Mouse (Mus musculus): ENCODE data around the gene Slc13a5.

Gene Slc13a5

GRCm38 (mm10) chr11:72266207-72266959 lies 639 bp downstream of the Slc13a5 start:
- DNase-seq (ENCODE audit: low spot score in 2 of 2): peak in 1 of 2 experiments; percentile 28

- DNase-seq (ENCODE audit: low spot score in 2 of 2): no peak
These were observed 1.5 kb downstream of the Slc13a5 start for GRCm38 (mm10) chr11:72265483-72265882.

- DNase-seq (ENCODE audit: low spot score in 2 of 2): no peak
These were observed 10.6 kb downstream of the Slc13a5 start for GRCm38 (mm10) chr11:72256441-72256840.

DNA sequence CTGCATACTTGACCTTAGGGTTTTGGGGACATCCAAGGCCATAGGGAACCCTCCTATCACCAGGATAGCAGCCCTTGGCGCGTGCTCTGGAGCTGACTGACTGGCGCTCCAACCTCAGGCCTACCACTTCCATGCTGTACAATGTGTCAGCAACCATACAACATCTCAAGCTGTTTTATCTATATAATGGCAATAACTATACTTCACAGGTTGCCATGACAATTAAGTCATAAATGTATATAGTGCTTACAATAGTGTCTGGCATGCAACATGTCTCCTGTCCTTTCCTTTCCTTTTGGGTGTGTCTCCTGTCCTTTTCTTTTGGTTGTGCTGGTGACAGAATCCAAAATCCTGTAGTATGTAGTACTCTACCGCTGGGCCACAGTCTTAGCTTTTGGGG lies 11.4 kb downstream of the Slc13a5 start:
- DNase-seq (ENCODE audit: low spot score in 2 of 2): no peak

- DNase-seq (ENCODE audit: low spot score in 2 of 2): no peak
These were observed 21.7 kb downstream of the Slc13a5 start for GRCm38 (mm10) chr11:72245196-72245753.

DNA sequence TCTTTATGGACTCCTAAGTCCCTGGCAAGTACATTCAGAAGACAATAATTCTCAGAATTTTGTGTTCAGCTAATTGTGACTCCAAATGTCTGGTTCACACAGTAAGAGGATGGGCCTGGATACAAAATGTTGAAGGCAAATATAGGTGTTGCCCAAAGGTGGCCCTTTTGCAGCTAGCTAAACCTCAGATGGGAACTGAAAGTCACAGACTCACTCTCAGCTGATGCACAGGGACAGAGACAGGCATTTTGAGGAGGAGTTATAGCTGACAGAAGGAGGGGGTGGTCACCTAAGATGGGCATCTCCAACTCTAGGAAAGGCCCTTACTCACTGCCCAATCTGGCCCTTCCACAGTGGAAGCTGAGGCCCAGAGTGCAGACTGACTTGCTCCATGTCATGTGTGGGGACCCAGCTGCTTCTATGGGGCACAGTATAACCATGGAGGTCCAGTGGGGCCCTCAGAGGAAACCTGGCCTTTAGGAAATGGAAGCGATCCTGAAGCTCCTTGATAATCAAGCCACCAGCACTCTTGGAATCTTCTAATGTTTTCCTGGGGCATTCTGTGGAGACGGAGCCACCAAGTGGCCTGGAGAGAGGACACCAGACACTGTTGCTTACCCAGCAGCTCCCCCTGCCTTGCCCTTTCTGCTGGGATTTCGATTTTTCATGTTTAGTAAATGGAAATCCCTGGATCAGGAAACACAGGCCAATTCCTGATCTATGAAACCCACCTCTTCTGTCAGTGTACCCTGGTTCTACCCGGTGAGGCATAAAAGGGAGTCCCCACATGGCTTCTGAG lies 26.8 kb downstream of the Slc13a5 start:
- no peak for DNase-seq (ENCODE audit: low spot score in 2 of 2)

GRCm38 (mm10) chr11:72234013-72234412 lies 33.0 kb downstream of the Slc13a5 start:
- DNase-seq (ENCODE audit: low spot score in 2 of 2): no peak

- DNase-seq (ENCODE audit: low spot score in 2 of 2): no peak
These were observed 34.0 kb downstream of the Slc13a5 start for GRCm38 (mm10) chr11:72232991-72233390.

GRCm38 (mm10) chr11:72232068-72232467 lies 35.0 kb downstream of the Slc13a5 start:
- no peak for DNase-seq (ENCODE audit: low spot score in 2 of 2)

DNA sequence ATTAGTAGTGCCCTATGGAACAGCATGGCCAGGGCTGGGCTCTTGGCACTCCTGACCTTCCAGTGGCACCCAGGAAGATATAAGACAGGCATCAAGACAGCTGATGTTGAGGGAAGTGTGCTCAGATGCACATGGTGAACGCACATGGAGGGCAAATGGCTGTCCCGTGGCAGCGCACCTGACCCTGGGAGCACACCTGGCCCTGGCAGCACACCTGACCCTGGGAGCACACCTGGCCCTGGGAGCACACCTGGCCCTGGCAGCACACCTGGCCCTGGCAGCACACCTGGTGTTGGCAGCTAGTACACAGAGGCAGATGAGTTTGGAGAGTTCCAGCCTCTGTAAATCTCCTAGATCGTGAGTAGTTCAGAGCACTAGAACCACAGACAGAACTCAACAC lies 38.5 kb downstream of the Slc13a5 start:
- DNase-seq (ENCODE audit: low spot score in 2 of 2): no peak

- no peak for DNase-seq (ENCODE audit: low spot score in 2 of 2)
These were observed 40.1 kb downstream of the Slc13a5 start for GRCm38 (mm10) chr11:72226901-72227300.

DNA sequence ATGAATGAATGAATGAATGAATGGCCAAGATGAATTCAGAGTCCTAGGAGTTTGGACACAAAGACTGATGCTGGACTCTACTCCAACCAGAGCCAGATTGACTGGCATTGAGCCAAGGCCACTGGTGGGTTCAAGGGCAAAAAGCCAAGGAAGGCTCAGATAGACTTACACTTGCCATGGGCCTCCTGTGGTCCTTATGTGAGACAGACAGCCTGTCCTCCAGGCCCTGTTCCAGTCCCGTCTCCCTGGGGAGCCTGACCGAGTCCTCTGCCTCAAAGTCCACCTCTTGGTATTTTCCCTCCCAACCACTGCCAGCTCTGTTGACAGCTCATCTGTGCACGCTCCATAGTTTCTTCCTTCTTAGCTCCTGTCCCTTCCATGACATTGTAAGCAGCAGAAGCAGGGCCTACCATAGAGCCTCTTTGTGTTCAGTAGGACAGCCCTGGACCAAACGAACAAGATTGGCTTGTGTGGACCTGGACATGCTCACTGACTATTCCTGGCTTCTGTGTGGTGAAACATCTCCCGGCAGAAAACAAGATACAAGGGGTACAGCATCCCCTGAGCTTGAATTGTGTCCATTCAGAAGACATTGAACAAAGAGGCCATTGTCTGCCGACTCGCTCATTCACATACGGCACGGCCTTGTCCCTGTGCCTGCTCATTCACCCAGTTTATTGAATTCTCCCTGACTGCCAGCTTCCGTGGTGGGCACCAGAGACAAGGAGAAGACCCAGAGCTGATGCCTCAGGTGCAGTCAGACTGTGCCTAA lies 40.8 kb downstream of the Slc13a5 start:
- no peak for DNase-seq (ENCODE audit: low spot score in 2 of 2)

- DNase-seq (ENCODE audit: low spot score in 2 of 2): peak; percentile 61 to 63
These were observed 42.2 kb downstream of the Slc13a5 start for GRCm38 (mm10) chr11:72224865-72225264.

DNA sequence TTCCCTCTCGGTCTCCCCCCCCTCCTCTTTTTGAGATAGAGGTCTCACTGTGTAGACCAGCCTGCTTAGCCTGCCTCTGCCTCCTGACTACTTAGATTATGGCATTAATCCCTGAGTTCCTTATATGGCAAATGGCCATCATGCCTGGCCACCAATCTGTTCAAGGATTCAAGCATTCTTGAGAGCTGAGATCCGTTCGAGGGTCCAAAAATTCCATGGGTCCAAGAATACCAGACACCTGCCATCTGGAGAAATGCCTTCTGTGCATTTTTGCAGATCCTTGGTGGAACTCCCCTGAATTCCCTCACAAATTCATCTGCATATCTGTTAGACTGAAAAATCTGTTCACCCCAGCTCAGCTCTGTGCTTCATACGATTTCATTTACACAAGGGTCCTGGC lies 43.6 kb downstream of the Slc13a5 start:
- no peak for DNase-seq (ENCODE audit: low spot score in 2 of 2)

DNA sequence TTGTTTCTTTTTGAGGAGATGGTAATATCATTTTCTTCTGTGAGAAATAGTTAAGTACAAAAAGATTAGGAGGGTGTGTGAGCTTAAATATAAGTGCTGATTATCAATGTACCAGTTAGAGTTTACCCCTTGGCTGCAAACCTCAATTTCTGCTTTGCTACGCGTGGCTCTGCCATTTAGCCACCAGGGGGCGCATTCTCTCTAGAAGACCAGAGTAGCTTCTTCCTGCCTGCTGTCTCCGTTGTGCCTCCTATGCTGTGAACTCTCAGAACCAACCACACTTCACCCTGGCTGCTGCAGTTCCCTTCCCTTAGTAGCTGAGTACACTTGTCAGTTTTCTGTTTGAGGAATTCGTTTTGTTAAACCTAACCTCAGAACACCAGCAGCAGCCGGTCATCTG lies 45.7 kb downstream of the Slc13a5 start:
- DNase-seq (ENCODE audit: low spot score in 2 of 2): peak; percentile 25 to 46

GRCm38 (mm10) chr11:72217116-72217515 lies 49.9 kb downstream of the Slc13a5 start:
- DNase-seq (ENCODE audit: low spot score in 2 of 2): no peak

DNA sequence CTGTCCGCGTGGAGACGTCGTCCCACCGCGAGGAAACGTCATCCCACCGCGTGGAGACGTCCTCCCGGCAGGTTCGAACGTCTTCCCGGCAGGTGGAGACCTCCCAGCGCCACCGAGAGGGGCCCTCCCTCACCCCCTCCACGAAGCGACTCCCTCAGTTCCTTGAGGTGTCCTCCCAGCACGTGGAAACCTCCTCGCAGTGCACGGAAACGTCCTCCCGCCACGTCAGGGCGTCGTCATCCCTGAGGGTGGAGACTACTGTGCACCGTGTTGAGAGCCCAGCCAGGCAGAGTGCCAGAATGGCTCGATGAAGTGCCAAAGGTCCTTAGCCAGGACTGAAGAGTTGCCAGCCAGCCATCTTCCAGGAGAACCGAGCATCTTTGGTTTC lies 51.6 kb downstream of the Slc13a5 start, which contains the start of gene Med31:
Gene Med31 (minus strand): TSS at position 183 of the 388 bp plus-strand sequence.
- peak; percentile 57 to 79 for DNase-seq (ENCODE audit: low spot score in 2 of 2)

DNA sequence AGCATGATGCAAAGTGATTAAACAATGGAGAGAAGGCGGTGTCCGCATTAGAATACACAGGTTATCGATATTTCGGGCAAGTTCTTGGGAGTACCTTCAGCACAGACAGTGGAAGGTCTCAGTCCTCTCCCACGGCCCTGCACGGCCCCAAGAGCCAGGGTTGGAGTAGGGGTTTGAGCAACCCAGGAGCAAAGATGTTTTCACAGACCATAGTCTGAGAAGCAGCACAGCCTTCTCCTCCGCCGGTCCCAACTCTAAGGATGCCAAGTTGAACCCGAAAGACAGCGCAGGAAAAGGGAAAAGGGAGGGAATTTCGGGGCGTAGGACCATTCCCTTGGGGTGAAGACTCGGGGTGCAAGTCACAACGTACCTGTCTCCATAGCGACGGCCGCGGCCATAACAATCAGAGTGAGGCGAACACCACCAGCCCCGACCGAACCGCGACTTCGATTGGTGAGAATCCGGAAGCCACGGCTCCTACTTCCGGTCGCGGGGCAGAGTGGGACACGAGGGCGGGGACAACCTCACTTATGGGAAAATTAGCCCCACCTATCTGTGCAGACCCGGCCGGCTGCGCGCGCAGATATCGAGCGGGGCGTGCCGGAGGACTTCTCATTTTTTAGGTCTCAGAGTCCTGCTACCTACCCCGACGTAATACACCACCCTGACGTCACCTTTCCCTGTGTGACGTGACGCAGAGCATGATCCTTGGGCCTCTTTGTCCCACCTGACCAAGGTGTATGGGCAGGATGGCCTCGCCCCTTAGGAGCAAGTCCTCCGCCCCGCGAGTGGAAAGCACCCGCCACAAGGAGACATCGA lies 52.2 kb downstream of the Slc13a5 start:
- DNase-seq (ENCODE audit: low spot score in 2 of 2): peak; percentile 91 to 95

GRCm38 (mm10) chr11:72207834-72208377 lies 59.1 kb downstream of the Slc13a5 start:
- DNase-seq (ENCODE audit: low spot score in 2 of 2): no peak

- peak; percentile 88 to 90 for DNase-seq (ENCODE audit: low spot score in 2 of 2)
These were observed 59.7 kb downstream of the Slc13a5 start, which contains the start of the genes 4933427D14Rik and Txndc17 for GRCm38 (mm10) chr11:72207204-72207833. TSS of gene 4933427D14Rik (minus strand) at chr11:72207459. TSS of gene Txndc17 (plus strand) at chr11:72207547.
